Comparison of ENCODE assay signal across 7 mouse cellular contexts in the genomic region with DNA sequence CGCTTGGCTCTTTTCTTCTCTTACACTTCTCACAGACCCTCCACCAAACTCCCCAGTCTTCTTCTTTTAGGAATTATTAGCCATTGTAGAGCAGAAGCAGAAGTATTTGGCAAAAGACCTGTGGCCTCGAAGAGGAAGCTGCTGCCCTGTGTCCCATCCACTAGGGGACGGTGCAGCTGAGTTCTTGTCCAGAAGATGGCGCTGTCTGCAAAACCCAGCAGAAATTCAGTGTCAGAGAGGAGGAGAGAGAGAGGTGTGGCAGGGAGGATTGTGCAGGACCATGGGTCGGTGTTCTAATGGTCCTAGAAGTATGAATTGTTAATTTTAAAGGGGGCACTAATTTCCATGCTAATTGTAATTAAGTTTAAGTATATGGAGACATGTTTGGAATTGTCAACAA. TPM values are rescaled to one million over a fixed set of nuclear protein-coding genes. Genes with fewer than 3 reads are reported as not detected.
DNase-seq lines count a peak whose midpoint lies in the region; ATAC-seq lines count a peak whose summit lies in the region.

No protein-coding gene starts in this region.

- no peak for ATAC-seq in neural tube, embryonic 15.5 days (ENCODE audit: low FRiP score)

- no peaks in the 10 kb centered on the region for H3K27me3 ChIP-seq in neural tube, embryonic 15.5 days (replicated peaks)

- 0 out of 2 replicates have a peak, but pooled peaks cover 2% of the 10 kb centered on the region for H3K4me1 ChIP-seq in neural tube, embryonic 15.5 days

- H3K9ac ChIP-seq in neural tube, embryonic 15.5 days (replicated peaks) = no peak overlapping the region

- no peaks in the 10 kb centered on the region for H3K9me3 ChIP-seq in neural tube, embryonic 15.5 days (replicated peaks)

- H3K36me3 ChIP-seq in neural tube, embryonic 15.5 days = no peaks in the 10 kb centered on the region

- no peak overlapping the region for H3K27ac ChIP-seq in neural tube, embryonic 15.5 days (replicated peaks)

- peak; percentile 53 for DNase-seq in neural tube, embryonic 10.5 days (ENCODE audit: extremely low spot score, low spot score)
- DNase-seq in ZHBTc4 (ENCODE audit: low read depth, low spot score) = peak; percentile 79
- DNase-seq in cerebellum, adult 9-10 months = peak; percentile 16
- peak; percentile 8 to 30 for DNase-seq in heart, postnatal 36 days
- DNase-seq in left cerebral cortex, postnatal 4 days = peak; percentile 75
- peak; percentile 9 for DNase-seq in retina, postnatal 7 days (ENCODE audit: low read depth, low spot score)

- WGBS in neural tube, embryonic 15.5 days = 25% methylated on average over 5 of the region's 5 CpGs

- no peak overlapping the region for H3K4me2 ChIP-seq in neural tube, embryonic 15.5 days

- no peak overlapping the region for H3K4me3 ChIP-seq in neural tube, embryonic 15.5 days (replicated peaks)

- intact Hi-C loops in heart, postnatal 36 days (cut with DNase I) = no loop called here
- intact Hi-C loops in left cerebral cortex, postnatal 4 days (cut with DNase I) = no loop called here

RNA-seq across cellular contexts. Expression of a gene that starts 55.1 kb away (rescaled TPM):
- polyA plus RNA-seq in neural tube, embryonic 15.5 days (2015; fragmentation: Nextera tagmentation; extraction: Ambion mirVana) = 12.3 and 19.4 TPM in 2 replicates
- 10 to 100 TPM; 46.9 to 53.3 TPM for total RNA-seq in heart, postnatal 36 days (2021)
- 1 to 10 TPM; 6.0 to 7.1 TPM for total RNA-seq in left cerebral cortex, postnatal 4 days (2021)

Comparison
In these comparisons a context has a peak if more than half of its experiments do, and no peak if none do; other contexts are left out.
1. DNase-seq: peak in every context shown above with its lines; median percentile 79 in ZHBTc4; 75 in left cerebral cortex, postnatal 4 days; 53 in neural tube, embryonic 10.5 days; 19 in heart, postnatal 36 days; 16 in cerebellum, adult 9-10 months; 9 in retina, postnatal 7 days.
2. RNA of a gene that starts 55.1 kb away (total RNA-seq): 46.9 to 53.3 TPM in heart, postnatal 36 days; 6.0 to 7.1 TPM in left cerebral cortex, postnatal 4 days; every median in the first group is over 4 times any median in the second.